Mouse (Mus musculus) c-Kit-positive CD71-positive TER-119-negative erythroid progenitor cells, embryonic 14.5 days (primary cell): ENCODE results near the gene Adsl.

Experiments used
- DNase-seq: peaks from one replicate; pipeline ENCODE4 v3.0.0-alpha.2; 2013; ENCODE audit warnings: low read depth

Adsl gene

DNA sequence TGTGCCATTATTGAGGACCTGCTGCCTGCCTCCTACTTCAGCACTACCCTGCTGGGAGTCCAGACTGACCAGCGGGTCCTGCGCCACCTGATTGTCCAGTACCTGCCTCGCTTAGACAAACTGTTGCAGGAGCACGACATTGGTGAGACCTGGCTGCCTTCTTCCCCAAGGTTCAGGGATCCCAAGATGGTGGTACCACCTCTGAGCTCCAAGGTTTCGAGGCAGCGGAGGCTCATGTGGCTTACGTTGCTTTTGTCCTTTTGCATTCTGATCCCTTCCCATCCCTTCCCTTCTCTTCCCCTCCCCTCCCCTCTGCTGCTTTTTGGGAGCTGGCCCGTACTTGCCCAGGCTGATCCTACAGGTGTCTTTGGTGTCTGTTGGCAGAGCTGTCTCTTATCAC is 59.6 kb downstream of the Adsl start:
- no peak for DNase-seq

DNA sequence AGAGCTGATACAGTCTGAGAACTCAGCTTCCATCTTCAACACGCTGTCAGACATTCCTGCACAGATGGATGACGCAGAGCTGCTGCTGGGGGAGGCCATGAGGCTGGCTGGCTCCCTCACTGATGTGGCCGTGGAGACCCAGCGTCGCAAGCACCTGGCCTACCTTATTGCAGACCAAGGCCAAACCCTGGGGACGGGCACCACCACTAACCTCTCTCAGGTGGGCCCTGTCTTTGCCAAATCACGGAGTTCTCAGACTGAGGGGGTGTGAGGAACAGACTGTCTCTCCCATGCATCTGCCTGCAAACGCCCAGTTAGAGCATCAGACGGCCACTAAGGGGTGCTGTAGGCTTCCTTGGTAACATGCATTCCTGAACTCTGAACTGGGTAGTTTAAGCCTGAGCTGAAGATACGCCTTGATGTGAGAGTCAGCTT is 60.4 kb downstream of the Adsl start:
- DNase-seq = no peak

- no peak for DNase-seq
Observed at GRCm38 (mm10) chr15:81010114-81010513, 61.8 kb downstream of the Adsl start.

GRCm38 (mm10) chr15:81011523-81011922 is 63.2 kb downstream of the Adsl start:
- DNase-seq = no peak

DNA sequence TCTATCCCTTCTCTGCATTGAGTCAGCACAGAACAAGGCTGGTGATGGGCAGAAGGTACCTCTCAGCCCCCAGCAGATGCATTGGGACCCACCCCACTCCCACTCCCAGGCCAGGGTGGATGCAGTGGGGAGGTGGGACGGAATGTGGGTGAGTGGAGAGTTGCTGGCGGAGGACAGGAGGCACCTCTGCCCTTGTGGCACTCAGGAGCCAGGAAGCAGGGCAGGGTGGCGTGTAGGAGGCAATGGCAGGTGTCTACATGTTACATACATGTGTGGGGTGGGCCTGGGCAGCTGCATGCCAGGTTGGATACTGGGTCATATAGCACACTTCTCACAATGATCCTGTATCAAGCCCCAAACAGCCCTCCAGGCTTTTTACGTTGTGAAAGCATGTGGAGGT is 64.1 kb downstream of the Adsl start:
- no peak for DNase-seq

DNA sequence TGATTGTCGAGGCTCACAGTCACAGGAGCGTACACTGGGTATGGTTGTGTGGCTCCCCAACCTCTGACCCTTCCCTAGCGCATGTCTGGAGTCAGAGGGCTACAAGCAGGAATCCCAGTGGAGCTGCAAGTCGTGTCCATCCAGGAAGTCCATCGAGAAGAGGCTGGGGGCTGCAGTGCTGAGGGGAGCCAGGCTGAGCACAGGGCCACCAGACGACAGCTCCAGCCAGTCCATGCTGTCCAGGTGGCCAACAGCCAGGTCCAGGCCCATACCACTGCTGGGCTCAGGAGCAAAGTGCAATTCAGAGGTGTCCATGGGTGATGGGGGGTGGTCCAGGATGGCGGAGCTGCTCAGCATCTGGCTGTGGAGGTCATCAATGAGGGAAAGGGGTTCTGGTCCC is 64.9 kb downstream of the Adsl start:
- DNase-seq = no peak

DNA sequence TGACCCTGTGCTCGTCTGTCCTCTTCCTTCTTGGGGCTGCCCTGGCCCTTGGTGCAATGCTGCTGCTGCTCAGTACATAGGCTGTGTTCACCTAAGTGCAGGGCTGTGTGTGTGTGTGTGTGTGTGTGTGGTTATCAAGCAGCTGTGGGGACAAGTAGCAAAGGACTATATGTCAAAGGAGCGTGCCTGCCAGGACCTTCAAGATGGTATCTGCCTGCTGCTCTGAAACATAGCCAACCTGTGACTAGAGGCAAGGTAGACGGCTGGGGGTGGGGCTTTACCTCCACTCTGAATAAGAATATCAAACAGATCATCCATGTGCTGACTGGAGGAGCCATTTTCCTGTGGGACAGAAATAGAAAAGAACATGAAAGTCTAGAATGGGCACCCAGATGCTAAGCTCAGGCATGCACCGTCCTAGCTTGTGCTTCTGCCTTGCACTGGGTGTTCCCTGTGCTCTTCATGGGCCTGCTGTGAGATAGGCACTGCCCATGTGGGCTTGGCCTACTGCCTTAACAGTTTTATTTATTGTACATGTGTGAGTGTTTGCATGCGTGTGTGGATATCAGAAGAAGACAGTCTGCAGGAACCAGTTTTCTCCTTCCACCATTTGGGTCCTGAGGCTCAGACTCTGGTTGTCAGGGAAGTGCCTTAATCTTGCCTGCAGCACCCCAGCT is 66.9 kb downstream of the Adsl start:
- DNase-seq = no peak

DNA sequence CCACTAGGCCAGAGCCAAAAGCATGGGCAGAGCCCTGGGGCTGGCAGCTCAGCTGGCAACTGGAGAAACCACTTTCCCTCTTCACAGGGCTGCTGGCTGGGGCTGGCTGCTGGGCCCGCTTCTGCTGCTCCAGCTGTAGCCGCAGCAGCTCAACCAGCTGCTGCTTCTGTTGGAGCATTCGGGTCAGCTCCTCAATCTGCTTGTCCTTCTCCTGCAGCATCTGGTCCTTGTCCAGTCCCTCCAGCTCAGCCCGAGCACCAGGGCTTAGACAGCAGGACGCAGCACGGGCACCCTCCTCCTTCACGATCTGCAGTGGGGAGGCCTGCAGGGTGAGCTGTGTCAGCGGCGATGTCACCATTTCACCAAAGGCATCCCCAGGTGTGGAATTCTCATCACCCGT is 68.2 kb downstream of the Adsl start:
- DNase-seq = no peak

DNA sequence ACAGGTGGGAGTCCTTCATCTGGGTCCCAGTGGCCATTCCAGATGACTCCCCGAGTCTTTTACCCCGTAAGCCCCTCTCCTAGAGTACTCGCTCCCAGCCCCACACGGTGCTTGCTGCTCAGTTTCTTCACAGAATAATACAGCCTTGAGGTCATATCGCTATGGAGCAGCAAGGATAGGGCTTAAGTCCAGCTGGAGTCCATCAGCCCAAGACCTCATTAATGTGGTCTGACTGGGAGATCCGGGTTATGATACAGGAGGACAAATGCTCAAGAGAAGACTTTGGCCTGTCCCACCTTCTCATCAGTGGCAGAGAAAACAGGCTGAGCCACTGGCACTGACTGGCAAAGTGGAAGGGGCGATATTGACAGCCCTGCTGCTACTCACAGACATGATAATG is 69.0 kb downstream of the Adsl start:
- DNase-seq = no peak
